Mouse (Mus musculus) midbrain, embryonic 10.5 days (tissue): ENCODE measurements around the gene Fcnb. TPM values are rescaled to one million over a fixed set of nuclear protein-coding genes. Genes with fewer than 3 reads are reported as not detected.

Experiments
- DNase-seq: peaks from one replicate; pipeline ENCODE4 v3.0.0-alpha.2; 2017; ENCODE audit warnings: low spot score
- H3K27ac ChIP-seq: fragments of 300-500 bp; sonication (generic); replicated peaks from 2 replicates; pipeline ENCODE4 v1.5.1; 2016; ENCODE audit warnings: mild to moderate bottlenecking
- H3K27me3 ChIP-seq: fragments of 300-500 bp; sonication (generic); 2 replicates; pipeline ENCODE4 v1.6.1; 2016; ENCODE audit warnings: low read depth, mild to moderate bottlenecking; ENCODE audit not compliant: poor library complexity, severe bottlenecking
- H3K36me3 ChIP-seq: fragments of 300-500 bp; sonication (generic); 2 replicates; pipeline ENCODE4 v1.6.1; 2016; ENCODE audit warnings: mild to moderate bottlenecking, moderate library complexity
- H3K4me1 ChIP-seq: fragments of 300-500 bp; sonication (generic); 2 replicates; pipeline ENCODE4 v1.6.1; 2016
- H3K4me3 ChIP-seq: fragments of 300-500 bp; sonication (generic); 2 replicates; pipeline ENCODE4 v1.5.1; 2016; ENCODE audit warnings: mild to moderate bottlenecking, moderate library complexity
- H3K9me3 ChIP-seq: fragments of 300-500 bp; sonication (generic); replicated peaks from 2 replicates; pipeline ENCODE4 v1.6.1; 2016; ENCODE audit warnings: mild to moderate bottlenecking
- WGBS: fragments of 180-500 bp; shearing (Covaris S2); methylation state at CpG from one replicate; pipeline ENCODE4 v1.1.7; 2016; 5-methylcytosine and 5-hydroxymethylcytosine counted together
- polyA plus RNA-seq: library from polyadenylated mRNA; unstranded; fragments of >200 nt; fragmentation: Nextera tagmentation; extraction: Ambion mirVana; gene quantifications from 2 replicates; pipeline ENCODE4 v1.2.1, GENCODE M21; 2016

Gene Fcnb
- polyA plus RNA-seq, result not detected in 2 replicates

DNA sequence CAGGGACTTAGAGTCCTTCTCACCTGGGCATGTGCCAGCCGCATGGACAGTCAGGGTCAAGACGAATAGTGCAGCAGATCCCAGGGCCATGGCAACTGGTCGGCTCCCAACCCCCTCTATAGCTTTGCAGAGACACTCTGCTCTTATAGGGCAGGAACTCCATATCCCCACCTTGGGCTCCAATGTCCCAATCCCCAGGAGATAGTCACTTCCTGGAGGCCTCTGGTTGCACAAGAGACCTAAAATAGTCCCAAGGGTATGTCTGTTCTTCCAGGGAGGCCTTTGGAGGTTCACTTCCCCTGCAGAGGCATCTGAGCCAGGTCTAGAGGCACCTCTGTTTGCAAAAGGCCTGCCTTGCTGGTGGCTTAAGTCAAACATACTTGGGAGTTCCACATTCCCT lies at the start of gene Fcnb:
Gene Fcnb (minus strand): TSS at position 118 of the 400 bp plus-strand sequence.
- Histone ChIP-seq H3K4me3 (no peak within 1 kb of the TSS), H3K36me3 (no peaks in the 10 kb centered on the region), H3K27ac (no peak within 1 kb of the TSS), H3K9me3 (no peaks in the 10 kb centered on the region), H3K27me3 (no peaks in the 10 kb centered on the region), H3K4me1 (peaks cover 3% of the 10 kb centered on the region)
- DNase-seq, result no peak
- WGBS, result 94% methylated on average over 3 of the region's 3 CpGs

DNA sequence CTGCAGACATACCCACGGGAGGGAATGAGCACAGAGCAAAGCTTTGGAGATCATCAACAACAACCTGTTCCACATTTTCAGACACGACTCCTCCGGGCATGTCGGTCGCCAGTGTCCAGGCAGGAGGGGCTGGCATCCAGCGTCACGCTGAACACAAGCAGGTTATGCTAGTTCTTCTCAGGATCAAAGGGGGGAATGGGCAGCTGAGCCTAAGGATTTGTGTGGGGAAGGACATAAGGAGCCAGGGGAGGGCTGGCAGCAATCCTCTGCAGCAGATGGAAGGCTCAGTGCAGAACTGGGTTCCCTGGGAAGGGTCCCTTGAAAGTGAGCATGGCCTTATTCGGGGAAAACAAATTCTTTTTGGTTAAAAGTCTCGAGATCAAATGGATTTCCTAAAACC lies 49.1 kb upstream of the Fcnb start:
- H3K27me3 ChIP-seq, result no peaks in the 10 kb centered on the region
- WGBS, result 85% methylated on average over 9 of the region's 9 CpGs

DNA sequence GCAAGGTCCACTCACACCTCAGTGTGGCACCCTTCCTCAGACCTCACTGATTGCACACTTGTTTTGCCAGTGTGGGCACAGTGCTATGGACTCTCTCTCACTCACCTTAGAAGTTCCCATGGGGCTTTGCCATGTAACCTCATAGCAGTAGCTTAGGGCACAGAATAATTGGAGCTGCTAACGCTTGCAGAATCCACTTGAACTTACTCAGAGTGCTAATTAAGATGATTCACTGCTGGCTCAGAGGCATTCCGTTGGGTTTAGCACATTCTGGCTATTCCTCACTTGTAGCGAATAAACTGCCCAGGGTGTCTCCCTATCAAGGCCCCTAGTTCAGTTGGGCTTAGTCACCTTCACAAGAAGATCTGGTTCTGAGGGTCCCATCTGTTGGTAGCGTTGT lies 47.4 kb upstream of the Fcnb start:
- Histone ChIP-seq H3K4me1 (no peaks in the 10 kb centered on the region), H3K4me3 (no peak overlapping the region), H3K27me3 (no peaks in the 10 kb centered on the region), H3K27ac (no peak overlapping the region), H3K36me3 (no peaks in the 10 kb centered on the region), H3K9me3 (no peaks in the 10 kb centered on the region)
- no peak for DNase-seq
- 90% methylated on average over 4 of the region's 4 CpGs for WGBS

More for the DNA sequence above, 49.1 kb upstream of the Fcnb start:
- H3K27ac ChIP-seq, result no peak overlapping the region
- no peaks in the 10 kb centered on the region for H3K36me3 ChIP-seq
- H3K4me1 ChIP-seq, result no peaks in the 10 kb centered on the region
- no peak overlapping the region for H3K4me3 ChIP-seq
- H3K9me3 ChIP-seq, result no peaks in the 10 kb centered on the region
- DNase-seq, result no peak

DNA sequence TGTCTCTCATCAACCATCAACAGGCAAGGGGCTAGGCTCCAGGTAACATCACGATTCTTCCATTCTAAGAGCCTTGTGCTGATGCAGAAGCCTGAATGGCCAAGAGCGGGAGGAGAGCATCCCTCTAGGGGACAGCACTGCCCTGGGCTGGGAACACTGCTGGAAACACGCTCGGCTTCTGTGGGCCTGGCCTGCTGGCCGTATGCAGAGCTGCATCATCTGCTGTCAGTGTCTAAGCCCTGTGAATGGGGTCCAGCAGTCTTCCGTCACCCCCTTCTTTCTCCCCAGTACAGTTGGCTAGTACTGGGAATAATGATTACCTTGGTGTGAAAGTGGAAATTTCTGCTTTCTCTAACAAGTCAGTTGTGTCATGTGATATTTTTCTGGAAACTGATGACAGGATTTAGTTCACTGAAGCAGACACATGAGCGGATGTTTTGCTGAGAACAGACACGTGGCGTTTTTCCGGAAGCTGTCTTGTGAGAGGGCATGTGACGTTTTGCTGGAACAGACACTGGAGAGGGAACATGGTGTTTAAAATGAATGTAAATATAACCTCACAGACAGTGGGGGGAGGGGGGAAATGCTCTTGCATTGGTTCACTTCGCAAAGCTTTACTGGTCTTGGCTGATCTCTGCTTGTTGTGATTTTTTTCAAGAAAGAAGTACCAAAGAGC lies 42.2 kb upstream of the Fcnb start:
- DNase-seq, result no peak
- Histone ChIP-seq H3K27ac (no peak overlapping the region), H3K4me1 (no peaks in the 10 kb centered on the region), H3K36me3 (no peaks in the 10 kb centered on the region), H3K4me3 (no peak overlapping the region), H3K27me3 (no peaks in the 10 kb centered on the region), H3K9me3 (peaks cover 4% of the 10 kb centered on the region; the same call in 1 of the 2 replicates)
- WGBS, result 86% methylated on average over 12 of the region's 12 CpGs

DNA sequence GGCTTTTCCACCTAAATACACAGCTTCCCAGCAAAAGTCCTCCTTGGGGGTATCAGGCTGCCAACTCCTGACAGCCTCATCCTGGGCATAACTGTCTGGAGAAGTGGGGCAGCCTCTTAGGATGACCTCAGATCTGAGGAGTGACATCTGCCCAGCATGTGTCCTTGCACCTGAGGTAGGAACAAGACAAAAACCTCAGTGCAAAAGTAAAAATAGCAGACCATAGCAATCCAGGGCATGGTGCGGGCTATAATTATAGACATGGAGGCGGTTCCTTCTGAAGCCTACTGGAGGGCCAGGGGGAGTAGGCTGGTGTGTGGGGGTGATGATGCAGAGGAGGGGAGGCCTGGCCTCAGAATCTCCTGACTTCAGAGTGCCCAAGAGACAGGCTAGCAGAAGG lies 39.2 kb upstream of the Fcnb start:
- DNase-seq, result no peak
- H3K36me3 ChIP-seq, result no peaks in the 10 kb centered on the region
- H3K9me3 ChIP-seq, result peaks cover 4% of the 10 kb centered on the region; the same call in 1 of the 2 replicates
- no peak overlapping the region for H3K4me3 ChIP-seq
- no peak overlapping the region for H3K27ac ChIP-seq
- H3K27me3 ChIP-seq, result no peaks in the 10 kb centered on the region
- WGBS, result 95% methylated on average over 2 of the region's 2 CpGs
- H3K4me1 ChIP-seq, result peaks cover 6% of the 10 kb centered on the region; the same call in 1 of the 2 replicates

DNA sequence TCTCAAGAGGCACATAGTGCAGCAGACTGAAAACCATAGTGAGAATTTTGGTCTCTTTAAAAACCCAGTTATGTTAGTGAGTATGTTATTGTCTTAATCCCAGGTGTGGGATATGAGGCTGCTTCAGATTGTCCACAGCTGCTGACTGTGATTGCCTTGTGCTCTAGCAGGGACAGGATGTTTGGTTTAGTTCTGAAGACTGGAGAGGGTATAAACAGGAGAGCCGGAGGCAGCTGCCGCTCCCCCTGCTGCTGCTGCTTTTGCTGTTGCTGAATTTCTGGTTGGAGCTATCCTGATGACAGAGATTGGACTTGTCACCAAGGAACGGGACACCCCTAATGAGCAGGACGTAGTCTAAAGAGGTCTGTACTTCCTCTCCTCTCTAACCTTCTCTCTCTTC lies 36.6 kb upstream of the Fcnb start:
- Histone ChIP-seq H3K36me3 (no peaks in the 10 kb centered on the region), H3K4me3 (no peak overlapping the region), H3K27ac (no peak overlapping the region), H3K9me3 (peaks cover 4% of the 10 kb centered on the region; the same call in 1 of the 2 replicates), H3K27me3 (no peaks in the 10 kb centered on the region), H3K4me1 (peaks cover 23% of the 10 kb centered on the region)
- 91% methylated on average over 4 of the region's 4 CpGs for WGBS
- no peak for DNase-seq

DNA sequence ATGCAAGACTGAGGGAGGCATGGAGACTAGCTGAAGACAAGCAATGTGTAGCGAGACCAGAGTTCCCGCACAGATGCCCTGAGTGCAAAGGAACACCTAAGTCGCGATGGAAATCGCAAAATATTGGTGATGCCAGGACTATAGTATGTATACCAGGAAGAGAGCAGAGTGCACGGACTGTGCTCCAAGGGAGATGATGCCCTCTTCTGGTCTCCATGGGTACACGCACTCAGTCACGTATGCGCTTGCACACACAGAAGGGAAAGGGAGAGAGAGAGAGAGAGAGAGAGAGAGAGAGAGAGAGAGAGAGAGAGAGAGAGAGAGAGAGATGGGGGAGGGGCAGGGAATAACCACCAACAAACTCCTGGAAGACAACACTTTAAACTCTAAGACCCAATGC lies 35.7 kb upstream of the Fcnb start:
- H3K27ac ChIP-seq, result no peak overlapping the region
- H3K27me3 ChIP-seq, result no peaks in the 10 kb centered on the region
- 94% methylated on average over 9 of the region's 9 CpGs for WGBS
- H3K4me1 ChIP-seq, result peaks cover 28% of the 10 kb centered on the region
- no peaks in the 10 kb centered on the region for H3K36me3 ChIP-seq
- H3K4me3 ChIP-seq, result no peak overlapping the region
- no peak for DNase-seq
- peaks cover 4% of the 10 kb centered on the region; the same call in 1 of the 2 replicates for H3K9me3 ChIP-seq

DNA sequence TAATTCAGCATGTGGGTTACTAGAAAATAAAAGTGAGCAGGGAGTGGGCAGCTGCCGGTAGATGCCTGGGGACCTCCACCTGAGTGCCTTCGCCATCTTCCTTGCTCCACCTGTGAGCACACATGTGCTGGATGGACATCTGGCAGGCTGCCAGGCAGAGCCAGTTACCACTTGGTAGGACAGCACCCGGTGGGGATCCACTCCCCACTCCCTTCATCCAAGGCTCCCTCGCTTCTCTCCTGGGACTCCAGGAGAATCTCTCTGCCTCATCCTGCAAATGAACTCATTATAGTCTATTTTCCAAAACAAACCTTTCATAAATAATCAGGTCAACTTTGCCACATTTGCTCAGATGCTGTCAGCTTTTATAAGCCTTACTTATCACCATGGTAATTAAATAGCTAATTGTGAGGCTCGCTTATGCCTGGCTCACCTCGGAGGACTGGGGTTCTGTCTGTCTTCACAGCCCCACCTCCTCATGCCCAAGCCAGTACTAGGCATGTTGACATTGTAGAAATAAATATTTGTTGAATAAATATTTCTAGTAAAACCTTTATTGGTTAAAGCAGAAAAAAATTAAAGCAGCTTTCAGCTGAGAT lies 33.9 kb upstream of the Fcnb start:
- peaks cover 4% of the 10 kb centered on the region; the same call in 1 of the 2 replicates for H3K9me3 ChIP-seq
- 71% methylated on average over 6 of the region's 6 CpGs for WGBS
- no peak overlapping the region for H3K27ac ChIP-seq
- H3K4me3 ChIP-seq, result no peak overlapping the region
- no peaks in the 10 kb centered on the region for H3K27me3 ChIP-seq
- H3K36me3 ChIP-seq, result no peaks in the 10 kb centered on the region
- no peak for DNase-seq
- H3K4me1 ChIP-seq, result peaks cover 38% of the 10 kb centered on the region

DNA sequence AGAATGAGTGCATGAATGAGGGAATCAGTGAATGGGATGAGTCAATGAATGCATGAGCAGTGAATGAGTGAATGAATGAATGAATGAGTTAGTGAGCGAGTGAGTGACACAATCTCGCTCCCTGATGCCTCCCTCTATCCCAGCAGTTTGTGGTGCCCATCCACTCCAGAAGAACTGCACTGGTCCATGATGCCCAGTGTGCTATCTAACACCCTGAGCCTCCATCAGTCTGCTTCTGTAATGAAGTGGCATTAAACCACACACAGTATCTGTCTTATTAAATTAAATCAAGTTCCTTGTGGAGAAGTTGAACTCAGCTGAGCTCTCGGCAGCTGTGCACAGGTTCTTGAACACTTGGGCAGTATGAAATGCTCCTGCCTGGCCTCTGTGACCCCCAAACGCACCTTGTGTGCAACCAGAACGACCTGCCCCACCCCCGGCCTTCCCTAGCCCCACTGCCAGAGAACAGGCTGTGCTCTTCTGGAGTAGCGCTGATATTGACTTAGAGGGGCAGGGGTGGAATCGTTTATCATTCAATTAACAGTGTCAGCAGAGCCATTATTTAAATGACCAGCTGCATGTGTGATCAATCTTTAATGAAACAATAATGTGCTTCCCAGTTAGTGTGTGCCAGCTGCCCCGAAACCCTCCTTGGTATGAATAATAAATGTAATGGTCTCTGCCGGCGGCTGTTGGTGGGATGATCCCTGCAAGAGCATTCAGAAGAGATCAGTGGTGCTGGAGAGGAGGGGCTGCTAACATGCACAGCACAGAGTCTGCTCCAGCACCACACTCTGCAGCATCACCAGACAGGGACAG lies 33.0 kb upstream of the Fcnb start:
- H3K27me3 ChIP-seq, result no peaks in the 10 kb centered on the region
- peaks cover 38% of the 10 kb centered on the region for H3K4me1 ChIP-seq
- H3K36me3 ChIP-seq, result no peaks in the 10 kb centered on the region
- no peak for DNase-seq
- no peak overlapping the region for H3K27ac ChIP-seq
- 65% methylated on average over 11 of the region's 11 CpGs for WGBS
- no peaks in the 10 kb centered on the region; the same call in 1 of the 2 replicates for H3K9me3 ChIP-seq
- no peak overlapping the region for H3K4me3 ChIP-seq

DNA sequence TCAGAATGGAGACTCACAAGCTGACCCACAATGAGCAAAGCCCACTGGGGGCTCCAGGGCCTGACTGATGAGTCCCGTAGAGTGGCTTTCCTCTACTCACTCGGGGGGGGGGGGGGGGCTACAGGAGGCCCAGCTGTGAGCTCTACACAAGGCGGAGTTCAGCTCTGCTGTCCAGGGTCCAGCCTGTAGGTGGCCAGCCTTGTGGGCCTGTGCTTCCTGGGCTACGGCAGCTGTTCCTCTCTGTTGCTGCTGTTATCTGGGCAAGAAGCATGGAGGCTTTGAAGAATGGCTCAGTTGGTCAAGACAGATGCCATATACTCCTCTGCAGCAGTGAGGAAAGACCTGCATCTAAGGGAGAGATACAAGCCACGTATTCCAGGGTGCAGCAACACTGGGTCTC lies 24.1 kb upstream of the Fcnb start:
- no peak for DNase-seq
- Histone ChIP-seq H3K4me1 (peaks cover 7% of the 10 kb centered on the region), H3K4me3 (no peak overlapping the region), H3K9me3 (no peaks in the 10 kb centered on the region), H3K36me3 (no peaks in the 10 kb centered on the region), H3K27ac (no peak overlapping the region), H3K27me3 (no peaks in the 10 kb centered on the region)
- WGBS, result 63% methylated on average over 5 of the region's 5 CpGs

DNA sequence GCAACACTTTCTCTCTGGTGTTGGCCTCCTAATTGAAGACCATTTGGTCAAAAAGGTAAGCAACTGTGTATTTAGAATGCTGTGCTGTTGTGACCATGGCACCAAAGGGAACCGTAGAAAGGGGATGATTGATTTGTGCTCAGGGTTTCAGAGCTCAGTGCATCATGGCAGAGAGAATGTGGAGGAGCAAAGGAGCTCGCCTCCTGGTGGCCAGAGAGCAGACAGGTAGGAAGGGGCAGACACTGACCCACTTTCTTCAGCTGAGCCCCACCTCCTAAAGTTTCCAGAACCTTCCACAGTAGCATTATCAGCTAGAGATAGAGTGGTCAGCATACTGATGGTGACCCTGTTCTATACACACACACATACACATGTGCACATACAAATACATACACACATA lies 21.3 kb upstream of the Fcnb start:
- no peaks in the 10 kb centered on the region for H3K4me1 ChIP-seq
- DNase-seq, result no peak
- no peak overlapping the region for H3K4me3 ChIP-seq
- no peaks in the 10 kb centered on the region for H3K9me3 ChIP-seq
- WGBS, result 76% methylated on average over 2 of the region's 2 CpGs
- no peaks in the 10 kb centered on the region for H3K36me3 ChIP-seq
- no peak overlapping the region for H3K27ac ChIP-seq
- no peaks in the 10 kb centered on the region for H3K27me3 ChIP-seq

DNA sequence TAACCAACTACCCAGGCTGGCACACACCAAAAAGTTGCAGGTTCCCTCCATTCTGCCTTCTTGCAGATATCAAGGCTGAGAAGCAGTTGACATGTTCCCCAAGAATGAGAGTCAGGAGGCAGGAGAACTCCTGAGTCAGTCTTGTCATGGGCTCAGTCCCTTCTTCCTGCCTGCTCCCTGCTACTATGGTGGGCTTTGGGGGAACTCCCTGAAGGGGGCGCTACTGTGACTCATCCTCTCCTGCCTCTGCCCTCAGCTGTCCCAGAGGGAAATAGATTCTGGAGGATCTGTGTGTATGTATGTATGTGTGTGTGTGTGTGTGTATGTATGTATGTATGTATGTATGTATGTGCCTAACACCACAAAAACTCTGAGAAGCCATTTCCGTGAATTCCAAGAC lies 19.0 kb upstream of the Fcnb start:
- Histone ChIP-seq H3K9me3 (no peaks in the 10 kb centered on the region), H3K27me3 (peaks cover 14% of the 10 kb centered on the region), H3K4me3 (no peak overlapping the region), H3K4me1 (peaks cover 10% of the 10 kb centered on the region), H3K27ac (no peak overlapping the region), H3K36me3 (no peaks in the 10 kb centered on the region)
- 51% methylated on average over 2 of the region's 2 CpGs for WGBS
- no peak for DNase-seq

DNA sequence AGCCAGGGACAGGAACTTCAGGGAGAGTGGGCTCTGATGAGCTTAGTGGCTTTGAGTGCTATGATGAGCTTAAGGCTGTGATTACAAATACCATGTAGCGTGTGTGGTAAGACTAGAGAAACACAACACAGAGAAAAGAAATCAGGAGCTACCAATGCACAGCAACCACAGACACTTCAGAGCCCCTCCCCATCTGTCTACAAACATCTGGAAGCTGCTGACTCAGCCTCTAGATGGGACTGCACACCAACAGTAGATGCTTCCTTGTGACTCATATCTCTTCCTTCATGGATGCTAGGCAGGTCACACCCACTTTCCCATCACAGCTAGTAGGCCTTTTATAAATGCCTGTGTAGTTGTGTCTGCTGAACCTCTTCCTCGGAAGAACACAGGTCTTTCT lies 17.2 kb upstream of the Fcnb start:
- 99% methylated on average over 2 of the region's 2 CpGs for WGBS
- H3K4me1 ChIP-seq, result peaks cover 19% of the 10 kb centered on the region
- no peaks in the 10 kb centered on the region for H3K9me3 ChIP-seq
- H3K4me3 ChIP-seq, result no peak overlapping the region
- H3K27me3 ChIP-seq, result peaks cover 20% of the 10 kb centered on the region
- DNase-seq, result no peak
- no peaks in the 10 kb centered on the region for H3K36me3 ChIP-seq
- no peak overlapping the region for H3K27ac ChIP-seq
